Mouse (Mus musculus): ENCODE results near the gene Tyms. TPM values are rescaled to one million over a fixed set of nuclear protein-coding genes. Genes with fewer than 3 reads are reported as not detected.

Tyms gene
- polyA plus RNA-seq, 1 experiment, result 4.8 TPM

DNA sequence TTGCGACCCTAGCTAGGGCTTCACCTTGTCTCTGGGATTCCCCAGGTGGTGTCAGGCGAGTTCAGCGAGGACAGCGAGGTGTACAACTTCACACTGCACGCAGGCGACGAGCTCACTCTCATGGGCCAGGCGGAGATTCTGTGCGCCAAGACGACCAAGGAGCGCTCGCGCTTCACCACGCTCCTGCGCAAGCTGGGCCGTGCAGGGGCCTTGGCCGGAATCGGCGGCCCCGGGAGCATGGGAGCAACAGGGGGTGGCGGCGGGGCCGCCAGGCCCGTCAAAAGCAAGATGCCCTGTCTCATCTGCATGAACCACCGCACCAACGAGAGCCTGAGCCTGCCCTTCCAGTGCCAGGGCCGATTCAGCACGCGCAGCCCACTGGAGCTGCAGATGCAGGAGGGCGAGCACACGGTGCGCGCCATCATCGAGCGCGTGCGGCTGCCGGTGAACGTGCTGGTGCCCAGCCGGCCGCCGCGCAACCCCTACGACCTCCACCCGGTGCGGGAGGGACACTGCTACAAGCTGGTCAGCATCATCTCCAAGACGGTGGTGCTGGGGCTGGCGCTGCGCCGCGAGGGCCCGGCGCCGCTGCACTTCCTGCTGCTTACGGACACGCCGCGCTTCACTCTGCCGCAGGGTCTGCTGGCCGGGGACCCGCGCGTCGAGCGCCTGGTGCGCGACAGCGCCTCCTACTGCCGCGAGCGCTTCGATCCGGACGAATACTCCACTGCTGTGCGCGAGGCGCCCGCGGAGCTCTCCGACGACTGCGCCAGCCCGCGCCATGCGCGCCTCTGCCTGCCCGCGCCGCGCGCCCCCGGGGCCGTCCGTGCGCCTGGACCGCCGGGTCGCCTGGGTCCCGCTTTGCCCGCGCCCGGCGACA, 40.7 kb upstream of the Tyms start:
- no peak overlapping the region for H3K27ac ChIP-seq (ENCODE audit: control insufficient read depth, insufficient read depth, low read depth, low read length)
- no peaks in the 10 kb centered on the region for H3K27me3 ChIP-seq (ENCODE audit: control insufficient read depth, insufficient read depth, low read length)
- peak overlapping the region; percentile 82 for H3K4me3 ChIP-seq (ENCODE audit: control insufficient read depth, low read depth, low read length)
- peak; percentile 13; the same call in 1 of the 2 replicates for TF ChIP-seq CTCF (IDR thresholded peaks at IDR 0.05; ENCODE audit: control insufficient read depth, insufficient read depth, insufficient replicate concordance, low read depth, low read length)
- TF ChIP-seq POLR2A (IDR thresholded peaks at IDR 0.05; ENCODE audit: control insufficient read depth, low read depth, low read length), result no peak
- peaks cover 19% of the 10 kb centered on the region for H3K4me1 ChIP-seq (ENCODE audit: control insufficient read depth, insufficient read depth, low read length)
- H3K36me3 ChIP-seq (ENCODE audit: control insufficient read depth, insufficient read depth, low read length), result no peaks in the 10 kb centered on the region; the same call in 1 of the 2 replicates

DNA sequence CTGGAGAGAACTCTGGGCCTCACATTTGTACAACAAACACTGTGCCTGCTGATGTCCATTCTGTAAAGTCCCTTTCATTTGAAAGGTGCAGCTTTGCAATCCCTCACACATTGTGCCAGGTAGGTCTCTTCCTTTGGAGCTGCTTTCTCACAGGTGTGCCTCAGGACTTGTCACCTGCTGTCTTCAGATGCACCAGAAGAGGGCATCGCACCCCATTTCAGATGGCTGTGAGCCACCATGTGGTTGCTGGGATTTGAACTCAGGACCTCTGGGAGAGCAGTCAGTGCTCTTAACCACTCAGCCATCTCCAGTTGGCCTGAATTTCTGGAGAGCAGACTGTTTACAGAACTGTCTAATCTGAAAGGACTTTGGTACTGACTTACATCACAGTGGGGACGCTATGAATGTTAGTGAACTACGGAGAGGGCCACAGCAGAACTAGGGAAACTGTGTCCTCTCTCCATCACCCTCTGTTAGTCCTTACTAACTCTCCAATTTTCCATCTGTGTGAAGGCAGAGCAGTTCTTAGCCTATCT, 39.2 kb upstream of the Tyms start:
- H3K27me3 ChIP-seq (ENCODE audit: control insufficient read depth, insufficient read depth, low read length), result no peaks in the 10 kb centered on the region
- TF ChIP-seq CTCF (IDR thresholded peaks at IDR 0.05; ENCODE audit: control insufficient read depth, insufficient read depth, insufficient replicate concordance, low read depth, low read length), result no peak
- no peak for TF ChIP-seq POLR2A (IDR thresholded peaks at IDR 0.05; ENCODE audit: control insufficient read depth, low read depth, low read length)

DNA sequence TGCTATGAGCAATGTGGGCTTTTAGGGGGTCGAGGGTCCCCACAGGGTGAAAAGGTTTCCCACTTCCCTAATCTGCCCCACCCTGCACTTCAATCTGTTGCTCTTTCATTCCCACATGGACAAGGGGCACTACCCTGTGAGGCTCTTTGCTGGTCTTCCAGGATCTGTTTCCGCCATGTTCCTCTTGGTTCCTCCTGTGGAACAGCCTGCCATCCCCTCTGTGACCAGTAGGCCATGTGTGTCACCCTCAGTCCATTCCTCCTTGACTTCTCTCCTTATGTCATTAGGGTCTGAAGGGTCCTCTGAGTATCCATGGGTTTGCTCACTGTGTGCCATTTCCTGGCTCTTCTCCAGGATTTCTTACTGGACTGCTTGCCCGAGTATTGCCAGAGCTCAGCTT, 38.4 kb upstream of the Tyms start:
- H3K27me3 ChIP-seq (ENCODE audit: control insufficient read depth, insufficient read depth, low read length), result no peaks in the 10 kb centered on the region
- no peak for TF ChIP-seq POLR2A (IDR thresholded peaks at IDR 0.05; ENCODE audit: control insufficient read depth, low read depth, low read length)
- no peak for TF ChIP-seq CTCF (IDR thresholded peaks at IDR 0.05; ENCODE audit: control insufficient read depth, insufficient read depth, insufficient replicate concordance, low read depth, low read length)
- no peaks in the 10 kb centered on the region for H3K36me3 ChIP-seq (ENCODE audit: control insufficient read depth, insufficient read depth, low read length)
- no peak overlapping the region for H3K4me3 ChIP-seq (ENCODE audit: control insufficient read depth, low read depth, low read length)
- H3K4me1 ChIP-seq (ENCODE audit: control insufficient read depth, insufficient read depth, low read length), result peaks cover 19% of the 10 kb centered on the region
- no peak overlapping the region for H3K27ac ChIP-seq (ENCODE audit: control insufficient read depth, insufficient read depth, low read depth, low read length)

More for the DNA sequence above, 39.2 kb upstream of the Tyms start:
- H3K27ac ChIP-seq (ENCODE audit: control insufficient read depth, insufficient read depth, low read depth, low read length), result no peak overlapping the region
- H3K4me1 ChIP-seq (ENCODE audit: control insufficient read depth, insufficient read depth, low read length), result peaks cover 19% of the 10 kb centered on the region
- H3K4me3 ChIP-seq (ENCODE audit: control insufficient read depth, low read depth, low read length), result no peak overlapping the region
- no peaks in the 10 kb centered on the region for H3K36me3 ChIP-seq (ENCODE audit: control insufficient read depth, insufficient read depth, low read length)

DNA sequence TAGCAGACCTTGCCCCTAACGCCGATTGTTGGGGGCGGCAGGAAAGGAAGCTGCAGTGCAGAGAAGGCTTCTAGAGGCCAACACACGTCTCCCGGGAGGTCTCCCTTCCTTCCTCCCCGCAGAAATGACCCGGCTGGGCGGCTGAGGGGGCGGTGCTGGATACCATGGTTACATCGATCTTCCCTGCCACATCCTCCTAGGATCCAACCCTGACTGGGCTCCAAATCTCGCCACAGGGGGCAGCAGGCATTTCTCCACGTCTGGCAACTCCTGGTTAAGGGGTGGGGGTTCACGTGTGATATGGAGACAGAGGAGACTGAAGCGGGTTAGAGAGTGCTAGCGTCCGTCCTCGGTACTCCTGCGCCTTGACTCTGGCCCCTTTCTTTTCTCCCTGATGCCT, 37.7 kb upstream of the Tyms start:
- Histone ChIP-seq H3K27ac (ENCODE audit: control insufficient read depth, insufficient read depth, low read depth, low read length) (no peak overlapping the region), H3K4me1 (ENCODE audit: control insufficient read depth, insufficient read depth, low read length) (peaks cover 19% of the 10 kb centered on the region), H3K27me3 (ENCODE audit: control insufficient read depth, insufficient read depth, low read length) (no peaks in the 10 kb centered on the region), H3K4me3 (ENCODE audit: control insufficient read depth, low read depth, low read length) (no peak overlapping the region), H3K36me3 (ENCODE audit: control insufficient read depth, insufficient read depth, low read length) (no peaks in the 10 kb centered on the region)
- no peak for TF ChIP-seq CTCF (IDR thresholded peaks at IDR 0.05; ENCODE audit: control insufficient read depth, insufficient read depth, insufficient replicate concordance, low read depth, low read length)
- no peak for TF ChIP-seq POLR2A (IDR thresholded peaks at IDR 0.05; ENCODE audit: control insufficient read depth, low read depth, low read length)

DNA sequence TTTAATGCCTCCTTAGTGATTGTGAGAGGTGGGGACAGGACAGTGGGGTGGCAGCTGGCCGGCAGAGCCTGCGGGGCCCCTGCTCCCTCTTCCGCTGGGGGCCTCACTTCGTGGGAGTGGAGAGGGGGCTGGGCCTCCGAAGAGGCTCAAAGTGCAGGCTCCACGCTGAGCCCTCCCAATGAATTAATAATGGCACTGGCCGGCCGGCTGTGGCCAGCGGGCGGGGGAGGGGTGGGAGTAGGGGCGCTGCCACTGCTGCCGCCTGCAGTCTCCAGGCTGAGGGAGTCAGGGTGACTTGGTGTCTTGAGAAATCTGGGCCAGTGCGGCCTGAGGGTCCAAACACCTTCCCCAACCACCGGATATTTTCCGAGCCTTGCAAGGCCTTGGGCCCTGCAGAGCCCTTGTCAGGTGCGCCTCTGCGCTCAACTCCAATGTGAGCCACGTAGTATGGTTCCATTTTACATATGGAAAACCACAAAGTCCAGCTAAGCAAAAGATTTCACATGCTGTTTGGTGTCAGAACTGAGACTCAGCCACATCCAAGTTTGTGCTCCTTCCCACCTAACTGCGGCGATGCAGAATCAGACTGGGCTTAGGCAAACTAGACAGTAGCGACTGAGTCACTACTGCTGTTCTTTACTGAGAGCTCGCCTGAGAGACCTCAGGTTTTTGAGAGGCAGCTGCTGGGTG, 37.1 kb upstream of the Tyms start:
- no peaks in the 10 kb centered on the region; the same call in 1 of the 2 replicates for H3K27me3 ChIP-seq (ENCODE audit: control insufficient read depth, insufficient read depth, low read length)

DNA sequence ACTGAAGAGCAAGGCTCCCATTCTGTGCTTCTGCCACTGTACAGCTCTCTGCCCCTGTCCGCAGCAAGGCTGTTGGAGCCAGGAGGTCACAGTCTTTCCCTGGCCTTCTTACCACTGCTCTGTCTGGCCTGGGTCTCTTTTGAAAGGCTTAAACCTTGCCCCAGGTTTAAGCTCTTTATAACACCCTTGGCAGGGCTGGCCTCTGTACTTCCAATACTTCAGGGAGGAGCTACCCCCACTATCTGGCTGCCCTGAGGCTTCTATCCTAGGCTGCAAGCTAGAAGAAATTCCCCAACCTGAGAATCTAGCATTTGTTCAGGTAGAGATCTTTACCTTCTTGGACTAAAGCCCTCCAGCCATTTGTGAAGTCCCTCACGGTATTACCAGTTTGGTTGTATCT, 36.5 kb upstream of the Tyms start:
- Histone ChIP-seq H3K36me3 (ENCODE audit: control insufficient read depth, insufficient read depth, low read length) (no peaks in the 10 kb centered on the region), H3K27ac (ENCODE audit: control insufficient read depth, insufficient read depth, low read depth, low read length) (no peak overlapping the region), H3K27me3 (ENCODE audit: control insufficient read depth, insufficient read depth, low read length) (peaks cover 2% of the 10 kb centered on the region), H3K4me1 (ENCODE audit: control insufficient read depth, insufficient read depth, low read length) (peaks cover 25% of the 10 kb centered on the region), H3K4me3 (ENCODE audit: control insufficient read depth, low read depth, low read length) (no peak overlapping the region)
- TF ChIP-seq CTCF (IDR thresholded peaks at IDR 0.05; ENCODE audit: control insufficient read depth, insufficient read depth, insufficient replicate concordance, low read depth, low read length) (no peak), POLR2A (IDR thresholded peaks at IDR 0.05; ENCODE audit: control insufficient read depth, low read depth, low read length) (no peak)

More for the DNA sequence above, 37.1 kb upstream of the Tyms start:
- Histone ChIP-seq H3K36me3 (ENCODE audit: control insufficient read depth, insufficient read depth, low read length) (no peaks in the 10 kb centered on the region), H3K4me3 (ENCODE audit: control insufficient read depth, low read depth, low read length) (no peak overlapping the region), H3K4me1 (ENCODE audit: control insufficient read depth, insufficient read depth, low read length) (peaks cover 22% of the 10 kb centered on the region), H3K27ac (ENCODE audit: control insufficient read depth, insufficient read depth, low read depth, low read length) (no peak overlapping the region)
- TF ChIP-seq CTCF (IDR thresholded peaks at IDR 0.05; ENCODE audit: control insufficient read depth, insufficient read depth, insufficient replicate concordance, low read depth, low read length) (no peak), POLR2A (IDR thresholded peaks at IDR 0.05; ENCODE audit: control insufficient read depth, low read depth, low read length) (no peak)

DNA sequence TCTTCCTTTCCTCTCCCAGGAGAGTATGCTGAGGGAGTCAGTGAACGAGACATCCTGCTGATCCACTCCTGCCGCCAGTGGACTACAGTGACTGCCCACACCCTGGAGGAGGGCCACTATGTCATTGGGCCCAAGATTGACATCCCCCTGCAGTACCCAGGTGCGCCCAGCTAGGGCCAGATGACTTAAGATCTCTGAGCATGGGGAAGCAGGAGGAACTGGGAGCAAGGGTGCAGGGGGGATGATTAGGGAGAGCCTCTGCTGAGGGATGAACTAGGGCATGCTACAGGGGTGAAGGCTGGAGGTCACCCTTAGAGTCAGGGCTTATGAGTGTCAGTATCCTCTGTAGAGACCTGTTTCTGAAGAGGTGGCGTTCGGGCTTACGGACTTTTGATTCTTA, 34.8 kb upstream of the Tyms start:
- H3K36me3 ChIP-seq (ENCODE audit: control insufficient read depth, insufficient read depth, low read length), result no peaks in the 10 kb centered on the region
- H3K27ac ChIP-seq (ENCODE audit: control insufficient read depth, insufficient read depth, low read depth, low read length), result no peak overlapping the region
- H3K4me3 ChIP-seq (ENCODE audit: control insufficient read depth, low read depth, low read length), result no peak overlapping the region
- peaks cover 15% of the 10 kb centered on the region for H3K4me1 ChIP-seq (ENCODE audit: control insufficient read depth, insufficient read depth, low read length)
- peaks cover 2% of the 10 kb centered on the region for H3K27me3 ChIP-seq (ENCODE audit: control insufficient read depth, insufficient read depth, low read length)
- TF ChIP-seq POLR2A (IDR thresholded peaks at IDR 0.05; ENCODE audit: control insufficient read depth, low read depth, low read length) (no peak), CTCF (IDR thresholded peaks at IDR 0.05; ENCODE audit: control insufficient read depth, insufficient read depth, insufficient replicate concordance, low read depth, low read length) (no peak)
